Mouse (Mus musculus) retina, postnatal 7 days (tissue): ENCODE measurements at regions not wholly inside any gene's neighbourhood (a gene's known extent, or its start where the extent isn't known, plus 50 kb on each side); places are given as distances from the start of the nearest gene placed in this dataset.

ENCODE experiments used
- DNase-seq: peaks from one replicate; pipeline ENCODE4 v3.0.0-alpha.2; 2012; ENCODE audit warnings: low read depth, low spot score

DNA sequence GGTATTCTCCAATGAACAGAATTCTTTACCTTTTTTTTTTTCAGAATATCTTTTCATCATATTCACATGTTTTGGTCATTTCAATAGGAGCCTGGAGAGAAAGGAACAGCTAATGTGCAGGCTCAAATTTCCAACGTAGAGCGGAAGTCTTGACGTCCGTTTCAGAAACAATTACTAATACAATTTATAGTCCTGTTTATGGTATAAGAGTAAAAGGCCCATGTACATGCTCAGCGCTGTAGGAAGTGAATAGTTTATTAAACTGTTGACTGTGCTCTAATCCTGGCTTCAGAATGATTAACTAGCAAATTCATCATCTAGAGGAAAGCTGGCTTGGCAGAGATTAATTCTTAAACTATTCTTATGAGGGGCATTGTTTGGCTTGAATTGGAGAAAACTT, 142.1 kb downstream of the Pik3r1 start:
- DNase-seq = no peak

DNA sequence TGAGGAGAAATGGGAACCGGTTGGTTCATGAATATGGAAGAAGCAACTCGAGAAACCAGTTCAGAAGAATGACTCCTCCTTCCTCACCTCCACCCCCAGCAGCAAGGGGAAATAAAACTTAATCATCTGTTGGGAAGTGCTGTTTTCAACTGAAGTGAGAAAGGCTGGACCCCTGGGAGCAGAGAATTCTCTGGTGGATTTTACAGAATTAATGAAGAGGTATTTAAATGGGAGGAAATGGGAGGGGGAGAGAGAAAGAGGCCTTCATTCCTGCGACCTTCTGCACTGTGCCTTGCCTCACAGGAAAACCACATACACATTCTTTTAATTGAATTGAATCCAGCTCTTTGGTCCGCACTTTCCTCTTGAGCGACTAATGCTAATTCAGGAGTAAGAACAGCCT, 143.8 kb downstream of the Pik3r1 start:
- DNase-seq = no peak

GRCm38 (mm10) chr13:101622649-101623048, 145.4 kb downstream of the Pik3r1 start:
- DNase-seq = no peak

GRCm38 (mm10) chr13:101620660-101621059, 147.4 kb downstream of the Pik3r1 start:
- no peak for DNase-seq

- DNase-seq = no peak
These were observed 148.9 kb downstream of the Pik3r1 start for GRCm38 (mm10) chr13:101619154-101619553.

- no peak for DNase-seq
These were observed 155.2 kb downstream of the Pik3r1 start for GRCm38 (mm10) chr13:101612786-101613185.

DNA sequence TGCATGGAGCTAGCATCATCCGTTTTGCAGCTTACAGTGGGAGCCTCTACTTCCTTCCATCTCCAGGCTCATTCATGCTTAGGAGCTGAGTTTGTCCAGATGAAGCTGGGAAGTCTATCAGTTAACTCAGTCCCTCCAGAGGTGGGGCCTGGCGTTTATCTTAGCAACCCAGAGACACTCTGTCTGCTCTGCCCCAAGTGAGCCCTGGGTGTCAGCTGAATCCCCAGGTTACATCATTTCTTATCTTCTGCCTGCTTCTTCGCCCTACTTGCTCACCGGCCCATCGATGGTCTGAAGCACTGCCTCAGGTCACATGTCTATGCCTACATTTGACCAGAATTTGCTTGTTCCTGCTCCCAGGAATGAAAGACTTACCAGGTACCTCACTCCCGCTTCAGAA, 156.3 kb downstream of the Pik3r1 start:
- no peak for DNase-seq

GRCm38 (mm10) chr13:101606184-101606730, 161.8 kb downstream of the Pik3r1 start:
- no peak for DNase-seq

DNA sequence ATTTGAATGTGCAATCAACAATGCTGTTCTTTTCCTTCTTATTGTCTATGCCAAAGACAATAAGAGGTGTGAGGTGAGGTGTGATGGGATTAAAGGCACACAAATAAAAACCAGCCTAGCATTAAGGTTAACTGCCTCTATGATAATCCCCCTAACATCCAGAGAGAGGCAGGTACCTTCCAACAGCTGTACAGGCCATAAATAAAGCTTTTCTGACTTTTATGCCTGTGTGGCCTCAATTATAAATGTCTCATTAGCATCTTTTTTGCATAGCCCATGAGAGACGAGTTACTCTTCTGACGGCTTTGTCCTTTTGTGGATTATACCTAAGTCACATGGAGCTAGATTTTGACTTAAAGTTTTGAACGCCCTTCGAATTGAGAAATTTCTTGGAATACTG, 162.3 kb downstream of the Pik3r1 start:
- no peak for DNase-seq

GRCm38 (mm10) chr13:101605051-101605450, 163.0 kb downstream of the Pik3r1 start:
- no peak for DNase-seq

GRCm38 (mm10) chr13:101598126-101598485, 169.9 kb downstream of the Pik3r1 start:
- no peak for DNase-seq

DNA sequence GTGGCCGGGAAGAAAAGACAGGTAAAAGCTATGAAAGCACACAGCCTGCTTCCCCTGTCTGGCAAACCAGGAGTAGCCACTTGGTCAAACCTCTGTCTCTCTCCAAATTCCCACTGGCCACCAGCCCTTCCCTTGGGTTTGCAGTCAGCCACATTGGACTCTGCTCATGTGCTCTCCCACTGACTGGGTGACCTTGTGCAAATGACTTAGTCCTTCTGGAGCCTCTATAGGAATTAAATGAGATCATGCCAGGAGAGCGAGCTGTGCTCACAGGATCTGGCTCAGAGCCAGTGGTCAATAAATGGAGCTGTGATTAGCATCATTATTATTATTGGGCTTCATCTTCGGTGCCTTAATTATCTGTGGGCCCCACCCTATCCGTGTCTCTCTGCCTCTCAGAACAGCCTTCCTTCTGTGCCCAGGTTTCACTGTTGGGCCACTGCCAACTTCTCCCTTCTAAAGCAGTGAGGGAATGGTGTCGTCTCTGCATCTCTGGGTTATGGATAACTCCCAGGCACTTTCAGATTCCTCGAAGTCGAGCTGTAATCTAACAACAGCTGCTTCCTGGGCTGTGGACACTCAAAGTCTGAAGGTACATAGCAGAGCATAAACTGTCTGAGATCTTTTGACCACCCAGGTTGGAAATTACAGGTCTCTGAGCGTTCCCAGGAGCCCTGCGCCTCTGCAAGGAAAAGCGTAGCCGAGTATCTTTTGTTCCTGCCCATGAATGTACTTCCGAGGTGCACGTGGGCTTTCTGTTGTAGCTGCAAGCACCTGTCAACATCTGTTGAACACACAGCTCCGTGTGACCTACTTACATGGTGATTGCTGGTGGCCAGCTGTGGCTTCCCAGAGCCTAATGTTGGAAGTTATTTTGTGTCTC, 170.5 kb downstream of the Pik3r1 start:
- DNase-seq = no peak

GRCm38 (mm10) chr13:101594511-101595175, 173.4 kb downstream of the Pik3r1 start:
- no peak for DNase-seq

GRCm38 (mm10) chr13:101592355-101592754, 175.7 kb downstream of the Pik3r1 start:
- DNase-seq = no peak

- DNase-seq = no peak
These were observed 179.1 kb downstream of the Pik3r1 start for GRCm38 (mm10) chr13:101588905-101589304.

DNA sequence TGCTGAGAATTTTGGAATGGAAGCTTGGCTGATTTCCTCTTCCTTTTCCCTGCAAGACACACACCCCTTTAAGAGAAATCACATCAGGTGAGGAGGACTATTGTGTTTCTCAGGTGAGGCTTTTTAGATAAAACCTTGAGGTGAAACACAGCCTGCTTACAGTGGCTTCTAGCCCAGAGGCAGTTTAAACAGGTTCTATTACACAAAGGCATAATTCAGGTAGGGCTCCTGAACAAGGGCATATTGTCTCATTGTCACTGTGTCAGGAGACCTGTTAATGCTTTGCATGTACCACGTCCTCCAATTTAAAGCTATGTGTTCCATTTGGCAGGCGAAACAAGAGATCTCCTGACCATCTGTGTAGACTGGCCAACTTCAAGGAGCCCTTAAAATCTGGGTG, 181.2 kb downstream of the Pik3r1 start:
- no peak for DNase-seq

- DNase-seq = no peak
These were observed 191.5 kb downstream of the Pik3r1 start for GRCm38 (mm10) chr13:101576481-101576880.

- DNase-seq = no peak
These were observed 195.0 kb downstream of the Pik3r1 start for GRCm38 (mm10) chr13:101572809-101573590.

GRCm38 (mm10) chr13:101572246-101572645, 195.8 kb downstream of the Pik3r1 start:
- no peak for DNase-seq

GRCm38 (mm10) chr13:101570034-101570433, 198.0 kb downstream of the Pik3r1 start:
- no peak for DNase-seq

DNA sequence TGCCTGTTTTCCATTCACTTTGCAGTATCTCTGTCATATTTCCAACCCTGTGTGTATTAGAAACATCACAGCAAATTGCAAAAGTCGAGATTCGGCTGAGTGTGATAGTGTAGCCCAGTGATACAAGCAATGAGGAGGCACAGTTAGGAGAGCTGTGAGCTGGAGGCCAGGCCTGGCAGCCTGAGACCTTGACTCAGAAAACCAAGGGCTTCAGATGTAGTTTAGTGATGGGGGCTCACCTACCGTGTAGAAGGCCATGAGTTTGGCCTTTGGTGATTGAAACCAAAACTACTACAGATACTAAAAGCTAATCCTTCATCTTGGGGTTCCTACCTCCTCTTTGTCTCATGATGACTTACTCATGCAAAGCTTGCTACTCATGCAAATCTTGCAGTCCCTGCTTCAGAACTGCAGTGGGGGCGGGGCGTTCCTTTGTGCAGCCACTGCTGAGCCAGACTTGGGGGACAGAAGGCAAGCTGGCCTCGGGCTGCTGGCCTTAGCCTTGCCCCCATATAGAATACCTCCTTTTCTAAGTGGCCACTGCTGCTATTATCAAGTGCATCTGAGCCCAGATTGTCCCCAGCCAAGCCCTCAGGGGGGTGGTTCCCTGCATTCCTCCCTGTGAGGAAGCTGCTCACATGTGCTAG, 198.9 kb downstream of the Pik3r1 start:
- no peak for DNase-seq
